Mouse (Mus musculus) embryonic facial prominence, embryonic 11.5 days (tissue): ENCODE measurements around the gene Spata33. TPM values are rescaled to one million over a fixed set of nuclear protein-coding genes. Genes with fewer than 3 reads are reported as not detected.

ENCODE experiments used
- ATAC-seq: fragments of 200-750 bp; cut with Nextera tagmentation; replicated peaks from 2 replicates; pipeline ENCODE4 v1.8.0; 2017; ENCODE audit warnings: low read depth; ENCODE audit not compliant: insufficient number of reproducible peaks, low FRiP score, low TSS enrichment
- DNase-seq: peaks from one replicate; pipeline ENCODE4 v3.0.0-alpha.2; 2015; ENCODE audit warnings: low spot score
- H3K27ac ChIP-seq: fragments of 300-500 bp; sonication (generic); replicated peaks from 2 replicates; pipeline ENCODE4 v1.5.1; 2014; ENCODE audit warnings: mild to moderate bottlenecking, low read depth, low read length, control low read depth
- H3K27me3 ChIP-seq: fragments of 300-500 bp; sonication (generic); 2 replicates; pipeline ENCODE4 v1.6.1; 2014; ENCODE audit warnings: mild to moderate bottlenecking, low read length, moderate library complexity, mixed read lengths; ENCODE audit not compliant: control insufficient read depth, insufficient read depth
- H3K36me3 ChIP-seq: fragments of 300-500 bp; sonication (generic); replicated peaks from 2 replicates; pipeline ENCODE4 v1.6.1; 2014; ENCODE audit warnings: low read depth, mild to moderate bottlenecking, low read length, moderate library complexity, mixed read lengths; ENCODE audit not compliant: control insufficient read depth, insufficient read depth
- H3K4me1 ChIP-seq: fragments of 300-500 bp; sonication (generic); 2 replicates; pipeline ENCODE4 v1.6.1; 2014; ENCODE audit warnings: low read length, mixed read lengths; ENCODE audit not compliant: control insufficient read depth, insufficient read depth
- H3K4me2 ChIP-seq: fragments of 300-500 bp; sonication (generic); 2 replicates; pipeline ENCODE4 v1.6.1; 2014; ENCODE audit warnings: low read depth, mild to moderate bottlenecking, control low read depth, low read length, moderate library complexity
- H3K4me3 ChIP-seq: fragments of 300-500 bp; sonication (generic); 2 replicates; pipeline ENCODE4 v1.5.1; 2014; ENCODE audit warnings: low read depth, low read length, control low read depth
- H3K9ac ChIP-seq: fragments of 300-500 bp; sonication (generic); replicated peaks from 2 replicates; pipeline ENCODE4 v1.6.1; 2014; ENCODE audit warnings: mild to moderate bottlenecking, control low read depth, low read length
- H3K9me3 ChIP-seq: fragments of 300-500 bp; sonication (generic); replicated peaks from 2 replicates; pipeline ENCODE4 v1.6.1; 2016; ENCODE audit warnings: mild to moderate bottlenecking, low read length, inconsistent platforms, mixed read lengths; ENCODE audit not compliant: control insufficient read depth
- WGBS: fragments of 180-500 bp; shearing (Covaris S2); extraction: QIAGEN DNeasy Blood & Tissue Kit; methylation state at CpG from one replicate; pipeline ENCODE4 v1.1.7; 2014; 5-methylcytosine and 5-hydroxymethylcytosine counted together
- polyA plus RNA-seq: library from polyadenylated mRNA; unstranded; fragments of >200 nt; fragmentation: Nextera tagmentation; extraction: Ambion mirVana; gene quantifications from 2 replicates; pipeline ENCODE4 v1.2.1, GENCODE M21; 2014

Gene Spata33
- 4.5 and 4.8 TPM in 2 replicates for polyA plus RNA-seq

DNA sequence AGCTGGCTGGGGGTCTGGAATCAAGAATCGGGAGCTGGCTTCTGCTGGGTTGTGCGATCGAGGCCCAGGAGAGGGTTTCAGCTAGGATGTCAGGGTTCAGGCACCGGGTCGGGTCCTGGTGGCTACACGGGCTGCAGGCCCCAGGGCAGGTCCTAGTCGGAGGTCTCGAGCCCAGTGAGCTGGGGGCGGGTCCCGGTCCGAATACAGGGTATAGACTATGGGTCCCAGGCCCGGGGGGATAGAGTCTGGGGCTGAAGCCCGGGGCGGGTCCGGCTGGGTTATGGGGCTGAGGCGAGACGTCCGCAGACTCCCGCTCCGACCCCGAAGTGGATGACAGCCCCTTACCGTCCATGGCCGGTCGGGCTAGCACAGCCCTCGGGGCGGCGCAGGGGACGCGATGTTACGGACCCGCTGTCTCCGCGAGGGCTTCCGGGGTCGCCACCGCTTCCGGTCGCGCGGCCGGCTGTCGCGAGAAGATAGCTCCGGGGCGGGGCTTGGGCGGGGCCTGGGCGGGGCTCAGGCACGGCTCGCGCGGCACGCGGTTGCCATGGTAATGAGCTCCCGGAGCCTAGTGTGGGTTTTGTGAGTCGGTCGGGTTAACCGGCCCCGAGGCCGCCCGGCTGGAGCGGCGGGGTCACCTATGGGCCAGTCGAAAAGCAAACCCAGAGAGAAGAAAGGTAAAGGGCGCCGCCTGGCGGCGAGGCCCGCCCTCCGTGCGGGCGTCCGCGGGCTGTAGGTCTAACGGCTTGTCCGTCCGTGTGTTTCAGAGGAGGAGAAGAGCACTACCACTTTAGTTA is at the start of gene Spata33, which contains the start of gene Chmp1a:
Spata33 (plus strand) TSS at position 512 of the 797 bp plus-strand sequence.
Chmp1a (minus strand) TSS at position 443 of the 797 bp plus-strand sequence.
- H3K9me3 ChIP-seq, result no peaks in the 10 kb centered on the region
- no peaks in the 10 kb centered on the region for H3K27me3 ChIP-seq
- peak within 1 kb of the TSS; percentile 74 for H3K4me2 ChIP-seq
- no peaks in the 10 kb centered on the region for H3K4me1 ChIP-seq
- H3K27ac ChIP-seq, result no peak within 1 kb of the TSS
- peaks cover 2% of the 10 kb centered on the region for H3K36me3 ChIP-seq
- H3K4me3 ChIP-seq, result peak within 1 kb of the TSS; percentile 93
- peak; percentile 89 for ATAC-seq
- peak within 1 kb of the TSS; percentile 90 for H3K9ac ChIP-seq
- under 1% methylated on average over 72 of the region's 76 CpGs for WGBS
- DNase-seq, result peak; percentile 96

DNA sequence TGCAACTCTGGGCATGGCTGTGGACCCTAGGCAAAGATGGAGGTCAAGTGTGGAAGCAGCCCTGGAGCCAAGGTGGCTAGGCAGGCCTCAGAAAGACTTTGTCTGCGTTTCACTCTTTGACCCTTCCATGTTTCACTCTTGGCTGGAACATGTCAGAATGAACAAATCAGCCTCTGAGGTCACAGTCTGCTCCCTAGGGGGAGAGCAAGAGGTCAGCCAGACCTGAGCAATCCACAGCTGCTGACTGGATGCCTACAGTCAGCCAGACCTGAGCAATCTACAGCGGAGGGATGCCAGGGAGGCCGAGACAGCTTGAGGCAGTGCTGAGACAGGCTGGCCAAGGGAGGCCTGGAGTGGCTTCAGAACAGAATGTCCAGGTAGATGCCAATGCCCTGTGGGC is 31.2 kb upstream of the Spata33 start:
- Histone ChIP-seq H3K9ac (no peak overlapping the region), H3K36me3 (no peaks in the 10 kb centered on the region), H3K27ac (no peak overlapping the region), H3K4me3 (no peak overlapping the region), H3K27me3 (no peaks in the 10 kb centered on the region), H3K4me1 (peaks cover 7% of the 10 kb centered on the region), H3K4me2 (no peak overlapping the region), H3K9me3 (no peaks in the 10 kb centered on the region)
- peak; percentile 52 for DNase-seq
- ATAC-seq, result no peak
- 62% methylated on average over 3 of the region's 3 CpGs for WGBS

DNA sequence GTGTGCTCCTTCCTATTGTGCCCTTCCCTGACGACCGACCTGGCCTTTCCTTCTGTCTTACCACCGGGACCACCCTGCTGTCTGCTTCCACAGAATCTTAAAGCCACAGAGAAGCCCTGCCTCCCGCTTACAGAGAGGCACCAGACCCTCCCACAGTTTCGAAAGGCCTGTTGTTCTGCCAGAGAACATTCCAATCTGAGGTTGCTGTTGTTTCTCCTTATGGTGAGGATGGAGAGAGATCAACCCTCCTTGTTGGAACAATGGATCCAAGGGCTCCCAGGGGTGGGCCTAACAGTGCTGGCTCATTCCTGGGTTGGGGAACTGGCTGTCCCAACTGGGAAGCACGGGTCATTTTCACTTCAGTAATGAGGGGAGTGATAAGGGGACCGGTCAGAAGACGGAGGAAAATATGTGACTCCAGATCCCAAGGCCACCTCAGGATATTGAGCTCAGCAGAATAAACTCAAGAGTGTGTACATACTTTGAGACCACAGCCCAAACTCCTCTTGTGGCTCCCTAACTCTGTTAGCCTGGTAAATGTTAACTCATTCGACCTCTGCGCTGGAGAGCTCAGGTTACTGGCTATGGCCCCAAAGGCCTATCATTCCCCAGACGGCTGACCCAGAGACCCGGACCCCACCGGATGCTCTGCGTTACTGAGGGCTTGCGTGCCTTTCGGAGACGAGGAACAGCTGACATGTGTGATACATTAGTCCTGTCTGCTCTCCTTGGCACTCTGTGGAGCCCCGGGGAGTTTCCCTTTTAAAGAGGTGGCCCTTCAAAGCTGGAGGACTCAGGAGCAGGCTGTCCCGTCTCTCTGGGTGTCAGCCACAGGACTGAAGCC is 26.8 kb upstream of the Spata33 start, which contains the start of gene Dpep1:
Dpep1 (plus strand) TSS at position 677 of the 844 bp plus-strand sequence.
- Histone ChIP-seq H3K4me1 (peaks cover 14% of the 10 kb centered on the region), H3K36me3 (no peaks in the 10 kb centered on the region), H3K4me2 (peak within 1 kb of the TSS; percentile 10; the same call in 1 of the 2 replicates), H3K27me3 (no peaks in the 10 kb centered on the region), H3K27ac (peak within 1 kb of the TSS; percentile 52), H3K9me3 (no peaks in the 10 kb centered on the region), H3K4me3 (no peak within 1 kb of the TSS), H3K9ac (peak within 1 kb of the TSS; percentile 7; the same call in 1 of the 2 replicates)
- WGBS, result 21% methylated on average over 19 of the region's 19 CpGs
- DNase-seq (peak; percentile 86), ATAC-seq (peak; percentile 45)

DNA sequence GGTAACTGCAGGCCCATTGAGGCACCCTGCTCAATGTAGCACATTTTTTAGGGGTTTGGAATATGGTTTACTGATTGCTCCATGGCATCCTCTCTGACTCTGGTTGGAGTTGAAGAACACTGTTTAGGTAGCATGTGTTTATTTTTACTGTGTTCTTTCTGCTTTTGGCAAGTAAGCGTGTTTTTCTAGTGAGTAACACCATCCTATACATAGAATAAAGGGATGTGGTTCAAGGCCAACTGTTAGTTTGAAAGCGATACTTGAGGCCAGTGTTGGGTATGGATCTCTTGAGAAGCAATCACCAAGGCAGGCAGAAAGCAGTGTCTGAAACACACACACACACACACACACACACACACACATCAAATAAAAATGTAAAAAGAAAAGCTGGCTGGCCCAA is 24.6 kb upstream of the Spata33 start:
- 77% methylated on average over 2 of the region's 2 CpGs for WGBS
- ATAC-seq (no peak), DNase-seq (no peak)
- Histone ChIP-seq H3K27me3 (no peaks in the 10 kb centered on the region), H3K27ac (no peak overlapping the region), H3K4me2 (no peak overlapping the region), H3K4me1 (peaks cover 14% of the 10 kb centered on the region), H3K4me3 (no peak overlapping the region), H3K36me3 (no peaks in the 10 kb centered on the region), H3K9me3 (no peaks in the 10 kb centered on the region), H3K9ac (no peak overlapping the region)

DNA sequence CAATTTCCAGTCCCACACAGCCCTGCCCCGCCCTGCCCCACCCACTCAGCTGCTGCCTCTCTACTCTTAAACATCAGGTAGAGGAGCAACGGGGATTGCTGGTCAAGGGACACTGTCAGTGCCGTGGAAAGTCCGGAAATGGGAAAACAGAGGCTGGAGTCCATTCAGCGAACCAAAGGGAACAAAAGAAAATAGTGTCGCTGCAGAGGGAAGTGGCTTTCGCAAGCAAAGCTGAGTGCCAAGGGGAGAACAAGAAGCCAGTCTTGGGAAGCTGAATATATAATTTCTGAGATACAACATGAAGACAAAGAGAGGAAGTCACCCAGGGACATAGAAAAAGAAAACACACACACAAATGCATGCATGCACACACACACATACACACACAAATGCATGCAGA is 23.8 kb upstream of the Spata33 start:
- no peaks in the 10 kb centered on the region for H3K36me3 ChIP-seq
- no peak overlapping the region for H3K4me2 ChIP-seq
- no peak overlapping the region for H3K4me3 ChIP-seq
- ATAC-seq, result no peak
- H3K4me1 ChIP-seq, result peaks cover 14% of the 10 kb centered on the region
- no peak overlapping the region for H3K27ac ChIP-seq
- WGBS, result 78% methylated on average over 7 of the region's 7 CpGs
- no peak for DNase-seq
- H3K27me3 ChIP-seq, result no peaks in the 10 kb centered on the region
- H3K9ac ChIP-seq, result no peak overlapping the region
- no peaks in the 10 kb centered on the region for H3K9me3 ChIP-seq

DNA sequence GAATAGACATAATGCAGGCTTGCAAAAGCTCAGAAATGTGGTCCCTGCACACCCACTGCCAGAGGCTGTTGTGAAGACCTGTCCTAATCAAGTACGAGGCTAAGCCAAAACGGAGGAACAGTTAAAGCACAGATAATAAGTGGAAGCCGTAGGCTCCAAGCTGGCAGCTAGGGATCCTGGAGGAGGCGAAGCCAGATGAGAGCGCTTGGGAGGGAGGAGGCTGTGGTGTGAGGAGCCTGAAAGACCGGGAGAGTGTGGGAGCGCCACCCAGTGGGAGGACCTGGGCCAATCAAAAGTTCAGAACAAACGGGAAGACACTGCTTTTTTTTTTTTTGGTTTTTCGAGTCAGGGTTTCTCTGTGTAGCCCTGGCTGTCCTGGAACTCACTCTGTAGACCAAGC is 22.0 kb upstream of the Spata33 start:
- H3K4me2 ChIP-seq, result peak overlapping the region; percentile 16; the same call in 1 of the 2 replicates
- H3K27ac ChIP-seq, result no peak overlapping the region
- WGBS, result 2% methylated on average over 9 of the region's 9 CpGs
- H3K4me3 ChIP-seq, result no peak overlapping the region
- H3K4me1 ChIP-seq, result peaks cover 11% of the 10 kb centered on the region
- ATAC-seq, result no peak
- no peak overlapping the region; the same call in 1 of the 2 replicates for H3K9ac ChIP-seq
- H3K36me3 ChIP-seq, result no peaks in the 10 kb centered on the region
- DNase-seq, result peak; percentile 87
- H3K9me3 ChIP-seq, result no peaks in the 10 kb centered on the region
- H3K27me3 ChIP-seq, result no peaks in the 10 kb centered on the region

DNA sequence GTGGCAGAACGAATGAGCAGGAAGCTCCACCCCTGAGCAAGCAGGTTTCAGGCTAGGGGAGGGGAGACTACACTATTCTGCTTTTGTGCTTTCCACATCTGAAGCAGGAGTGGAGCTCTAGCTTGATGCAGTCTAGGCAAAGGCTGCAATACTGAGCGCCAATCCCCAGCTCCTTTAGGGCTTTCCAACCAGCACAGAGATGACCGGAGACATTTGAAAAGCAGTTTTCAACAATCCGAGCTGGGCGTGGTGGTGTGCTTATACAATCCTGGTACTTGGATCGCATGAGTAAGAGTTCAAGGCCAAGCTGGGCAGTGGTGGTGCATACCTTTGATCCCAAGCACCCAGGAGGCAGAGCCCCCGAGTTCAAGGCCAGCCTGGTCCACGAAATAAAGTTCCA is 20.7 kb upstream of the Spata33 start:
- no peak overlapping the region for H3K27ac ChIP-seq
- no peak for ATAC-seq
- no peaks in the 10 kb centered on the region for H3K9me3 ChIP-seq
- H3K27me3 ChIP-seq, result no peaks in the 10 kb centered on the region
- H3K4me2 ChIP-seq, result no peak overlapping the region
- H3K4me1 ChIP-seq, result peaks cover 2% of the 10 kb centered on the region; the same call in 1 of the 2 replicates
- H3K4me3 ChIP-seq, result no peak overlapping the region
- 62% methylated on average over 8 of the region's 8 CpGs for WGBS
- no peak for DNase-seq
- H3K9ac ChIP-seq, result no peak overlapping the region
- no peaks in the 10 kb centered on the region for H3K36me3 ChIP-seq
